Mouse (Mus musculus): Measurements from ENCODE around the gene Sumo1. TPM values are rescaled to one million over a fixed set of nuclear protein-coding genes. Genes with fewer than 3 reads are reported as not detected.

The Sumo1 gene
- total and polyA plus RNA-seq, 2 experiments from 2014 or later = 71.3 to 186 TPM

- DNase-seq (ENCODE audit: low spot score) (no peak), ATAC-seq (ENCODE audit: insufficient read depth, low read depth) (no peak)
- Histone ChIP-seq H3K27me3 (ENCODE audit: control insufficient read depth, insufficient read depth, low read length) (no peaks in the 10 kb centered on the region), H3K27ac (ENCODE audit: low read depth) (no peak overlapping the region), H3K9ac (replicated peaks; ENCODE audit: low read depth, low read length) (no peak overlapping the region), H3K9me3 (replicated peaks; ENCODE audit: control insufficient read depth, low read length) (no peaks in the 10 kb centered on the region), H3K36me3 (replicated peaks; ENCODE audit: control insufficient read depth, insufficient read depth, low read length) (peaks cover 35% of the 10 kb centered on the region), H3K4me3 (ENCODE audit: low read depth, low read length) (no peak overlapping the region), H3K4me1 (ENCODE audit: control insufficient read depth, insufficient read depth) (peaks cover 20% of the 10 kb centered on the region), H3K4me2 (ENCODE audit: low read depth, low read length) (no peak overlapping the region)
- no peak for TF ChIP-seq EP300 (IDR thresholded peaks at IDR 0.05; ENCODE audit: low read depth)
- no peak for TF ChIP-seq CTCF (IDR thresholded peaks at IDR 0.05; ENCODE audit: low read depth)
- 93% methylated on average over 5 of the region's 5 CpGs for WGBS
These were observed 19.8 kb upstream of the Sumo1 start for GRCm38 (mm10) chr1:59690467-59690866.

GRCm38 (mm10) chr1:59687493-59687892, 16.9 kb upstream of the Sumo1 start:
- no peak overlapping the region for H3K27ac ChIP-seq (ENCODE audit: low read depth)
- peaks cover 20% of the 10 kb centered on the region for H3K4me1 ChIP-seq (ENCODE audit: control insufficient read depth, insufficient read depth)
- no peak overlapping the region for H3K4me3 ChIP-seq (ENCODE audit: low read depth, low read length)
- H3K4me2 ChIP-seq (ENCODE audit: low read depth, low read length) = no peak overlapping the region
- TF ChIP-seq EP300 (IDR thresholded peaks at IDR 0.05; ENCODE audit: low read depth) (no peak), CTCF (IDR thresholded peaks at IDR 0.05; ENCODE audit: low read depth) (no peak)
- DNase-seq (ENCODE audit: low spot score) (no peak), ATAC-seq (ENCODE audit: insufficient read depth, low read depth) (no peak)
- no peaks in the 10 kb centered on the region for H3K27me3 ChIP-seq (ENCODE audit: control insufficient read depth, insufficient read depth, low read length)
- WGBS = 23% methylated on average over 1 of the region's 1 CpGs
- H3K9me3 ChIP-seq (replicated peaks; ENCODE audit: control insufficient read depth, low read length) = no peaks in the 10 kb centered on the region
- peaks cover 12% of the 10 kb centered on the region; the same call in 1 of the 2 replicates for H3K36me3 ChIP-seq (replicated peaks; ENCODE audit: control insufficient read depth, insufficient read depth, low read length)
- H3K9ac ChIP-seq (replicated peaks; ENCODE audit: low read depth, low read length) = no peak overlapping the region

- WGBS = under 1% methylated on average over 49 of the region's 49 CpGs
- Histone ChIP-seq H3K4me2 (ENCODE audit: low read depth, low read length) (peak within 1 kb of the TSS; percentile 84), H3K9ac (replicated peaks; ENCODE audit: low read depth, low read length) (peak within 1 kb of the TSS; percentile 64), H3K27ac (ENCODE audit: low read depth) (peak within 1 kb of the TSS; percentile 87), H3K4me3 (ENCODE audit: low read depth, low read length) (peak within 1 kb of the TSS; percentile 64), H3K4me1 (ENCODE audit: control insufficient read depth, insufficient read depth) (peaks cover 20% of the 10 kb centered on the region), H3K27me3 (ENCODE audit: control insufficient read depth, insufficient read depth, low read length) (no peaks in the 10 kb centered on the region), H3K36me3 (replicated peaks; ENCODE audit: control insufficient read depth, insufficient read depth, low read length) (no peaks in the 10 kb centered on the region), H3K9me3 (replicated peaks; ENCODE audit: control insufficient read depth, low read length) (no peaks in the 10 kb centered on the region; the same call in 1 of the 2 replicates)
- TF ChIP-seq CTCF (IDR thresholded peaks at IDR 0.05; ENCODE audit: low read depth) = no peak
- peak; percentile 92 for TF ChIP-seq EP300 (IDR thresholded peaks at IDR 0.05; ENCODE audit: low read depth)
- peak; percentile 98 for ATAC-seq (ENCODE audit: insufficient read depth, low read depth)
- DNase-seq (ENCODE audit: low spot score) = peak; percentile 98
These were observed 14.5 kb upstream of the Sumo1 start, which contains the start of gene Nop58 for GRCm38 (mm10) chr1:59684819-59685755. Nop58 (plus strand) TSS chr1:59684971.

DNA sequence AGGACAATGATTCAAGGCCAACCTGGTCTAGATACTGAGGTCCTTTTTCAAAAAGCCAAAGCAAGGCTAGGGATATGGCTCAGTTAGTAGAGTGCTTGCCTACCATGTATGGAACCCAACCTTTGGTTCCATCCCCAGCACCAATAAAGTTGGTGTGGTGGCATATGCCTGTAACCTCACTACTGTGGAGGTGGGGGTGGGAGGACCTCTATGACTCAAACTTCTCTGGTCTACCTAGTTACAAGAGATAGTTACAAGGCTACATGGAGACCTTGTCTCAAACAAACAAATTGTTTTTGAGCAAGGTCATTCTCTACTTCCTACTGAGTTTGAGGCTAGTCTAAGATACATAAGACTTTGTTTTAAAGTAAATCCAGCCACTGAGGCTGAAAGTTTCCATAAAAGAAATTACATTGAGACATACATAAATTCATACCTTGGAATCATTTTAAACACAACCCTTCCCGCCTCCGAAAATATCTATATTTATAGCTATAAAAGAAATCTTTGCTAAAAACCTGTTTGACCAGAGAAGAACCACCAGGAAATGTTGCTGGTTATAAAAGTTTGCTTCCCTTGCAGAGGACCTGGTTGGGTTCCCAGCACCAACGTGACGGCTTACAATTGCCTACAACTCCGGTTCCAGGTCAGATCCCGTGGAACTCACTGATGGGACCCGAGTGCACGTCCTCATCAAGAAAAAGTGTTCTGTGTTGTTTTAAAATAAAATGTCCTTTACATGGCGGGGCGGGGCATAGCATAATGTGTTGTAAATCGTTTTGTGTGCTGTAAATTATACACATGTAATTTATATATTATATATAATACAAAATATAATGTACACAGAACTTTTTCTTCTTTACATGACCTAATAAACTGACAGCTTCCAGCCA, 13.5 kb upstream of the Sumo1 start:
- 8% methylated on average over 11 of the region's 11 CpGs for WGBS
- H3K27ac ChIP-seq (ENCODE audit: low read depth) = peak overlapping the region; percentile 22
- H3K4me3 ChIP-seq (ENCODE audit: low read depth, low read length) = peak overlapping the region; percentile 64
- H3K36me3 ChIP-seq (replicated peaks; ENCODE audit: control insufficient read depth, insufficient read depth, low read length) = no peaks in the 10 kb centered on the region
- H3K4me1 ChIP-seq (ENCODE audit: control insufficient read depth, insufficient read depth) = peaks cover 20% of the 10 kb centered on the region
- ATAC-seq (ENCODE audit: insufficient read depth, low read depth) (peak; percentile 7; the same call in 1 of the 2 replicates), DNase-seq (ENCODE audit: low spot score) (no peak)
- H3K9ac ChIP-seq (replicated peaks; ENCODE audit: low read depth, low read length) = peak overlapping the region; percentile 39
- no peaks in the 10 kb centered on the region; the same call in 1 of the 2 replicates for H3K9me3 ChIP-seq (replicated peaks; ENCODE audit: control insufficient read depth, low read length)
- TF ChIP-seq EP300 (IDR thresholded peaks at IDR 0.05; ENCODE audit: low read depth) = no peak
- no peak for TF ChIP-seq CTCF (IDR thresholded peaks at IDR 0.05; ENCODE audit: low read depth)
- H3K4me2 ChIP-seq (ENCODE audit: low read depth, low read length) = peak overlapping the region; percentile 57
- no peaks in the 10 kb centered on the region for H3K27me3 ChIP-seq (ENCODE audit: control insufficient read depth, insufficient read depth, low read length)

DNA sequence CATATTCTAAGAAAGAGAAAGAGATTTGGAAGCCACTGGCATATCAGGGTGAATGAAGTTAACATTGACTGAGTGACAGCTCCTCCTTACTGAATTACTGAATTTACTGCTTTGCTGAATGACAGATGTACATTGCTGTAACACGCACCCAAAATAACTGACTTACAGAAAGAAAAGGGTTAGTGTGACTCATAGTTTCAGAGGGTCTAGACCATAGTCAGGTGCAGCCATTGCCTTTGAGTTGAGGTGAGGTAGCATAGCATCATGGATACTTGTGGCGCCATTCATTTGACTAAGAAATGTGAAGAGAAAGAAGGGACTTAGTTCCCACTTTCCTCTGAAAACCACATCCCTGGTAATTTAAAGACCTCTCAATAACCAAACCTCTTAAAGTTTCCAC, 3.0 kb upstream of the Sumo1 start:
- no peak for DNase-seq (ENCODE audit: low spot score)
- TF ChIP-seq CTCF (IDR thresholded peaks at IDR 0.05; ENCODE audit: low read depth) (no peak), EP300 (IDR thresholded peaks at IDR 0.05; ENCODE audit: low read depth) (no peak)
- no peaks in the 10 kb centered on the region for H3K9me3 ChIP-seq (replicated peaks; ENCODE audit: control insufficient read depth, low read length)

More for the DNA sequence above, 3.0 kb upstream of the Sumo1 start:
- no peak for ATAC-seq (ENCODE audit: insufficient read depth, low read depth)
- H3K27ac ChIP-seq (ENCODE audit: low read depth) = no peak overlapping the region
- no peak overlapping the region for H3K4me2 ChIP-seq (ENCODE audit: low read depth, low read length)
- H3K4me1 ChIP-seq (ENCODE audit: control insufficient read depth, insufficient read depth) = peaks cover 16% of the 10 kb centered on the region; the same call in 1 of the 2 replicates
- WGBS = 90% methylated on average over 2 of the region's 2 CpGs
- H3K4me3 ChIP-seq (ENCODE audit: low read depth, low read length) = no peak overlapping the region
- 0 out of 2 replicates have a peak, but pooled peaks cover 4% of the 10 kb centered on the region for H3K36me3 ChIP-seq (replicated peaks; ENCODE audit: control insufficient read depth, insufficient read depth, low read length)
- no peaks in the 10 kb centered on the region for H3K27me3 ChIP-seq (ENCODE audit: control insufficient read depth, insufficient read depth, low read length)
- no peak overlapping the region for H3K9ac ChIP-seq (replicated peaks; ENCODE audit: low read depth, low read length)
